Mouse (Mus musculus) activated CD4-positive, CD25-positive, alpha-beta regulatory T cell, adult 4 months (primary cell): ENCODE measurements around the gene Slit3. TPM values are rescaled to one million over a fixed set of nuclear protein-coding genes. Genes with fewer than 3 reads are reported as not detected.

Experiments used
- ATAC-seq: one replicate; pipeline ENCODE4 v1.8.0; 2017
- polyA plus RNA-seq, 2 experiments: library from polyadenylated mRNA; unstranded; fragments of 100-300 nt; shearing (Covaris generic); gene quantifications; one replicate each; pipeline ENCODE4 v1.2.1; 2017

Gene Slit3
- polyA plus RNA-seq, 2 experiments from 2014 or later: not detected

DNA sequence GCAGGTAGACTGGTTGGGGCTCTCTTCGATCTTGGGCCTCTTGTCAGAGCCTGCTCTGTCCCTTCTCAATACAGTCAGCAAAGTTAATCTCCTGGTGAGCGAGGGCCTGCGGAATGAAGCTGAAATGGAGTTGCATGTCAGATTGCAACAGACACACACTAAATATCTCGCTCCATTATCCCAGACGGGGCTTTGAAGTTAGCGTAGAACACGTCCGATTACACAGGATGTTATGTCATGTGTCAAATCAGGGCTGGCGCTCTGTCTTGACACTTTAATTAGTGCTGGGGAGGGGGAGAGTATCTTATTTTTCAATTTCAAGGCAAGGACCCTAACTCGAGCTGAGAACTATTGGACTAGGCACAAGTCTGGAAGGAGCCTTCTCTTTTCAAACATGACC is 243.4 kb downstream of the Slit3 start:
- ATAC-seq: no peak

DNA sequence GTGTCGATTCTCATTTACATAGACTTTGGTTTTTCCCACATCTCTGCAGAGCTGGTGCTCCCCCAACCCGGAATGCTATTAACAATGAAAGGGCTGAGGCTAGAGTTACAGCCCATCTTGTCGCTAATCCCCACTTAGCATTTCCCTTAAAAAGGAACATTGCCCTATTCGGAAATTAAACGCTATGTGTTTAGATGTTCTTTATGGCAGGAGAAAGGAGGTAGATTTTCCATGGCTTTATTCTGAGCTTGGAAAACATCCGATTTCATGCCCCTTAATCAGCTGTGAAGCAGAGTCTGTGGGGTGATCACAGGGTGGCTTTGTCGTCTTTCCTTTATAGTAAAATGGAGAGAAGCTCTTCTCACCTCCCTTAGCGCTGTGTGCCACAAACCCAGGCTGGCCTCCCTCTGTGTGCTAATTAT is 244.5 kb downstream of the Slit3 start:
- no peak for ATAC-seq

DNA sequence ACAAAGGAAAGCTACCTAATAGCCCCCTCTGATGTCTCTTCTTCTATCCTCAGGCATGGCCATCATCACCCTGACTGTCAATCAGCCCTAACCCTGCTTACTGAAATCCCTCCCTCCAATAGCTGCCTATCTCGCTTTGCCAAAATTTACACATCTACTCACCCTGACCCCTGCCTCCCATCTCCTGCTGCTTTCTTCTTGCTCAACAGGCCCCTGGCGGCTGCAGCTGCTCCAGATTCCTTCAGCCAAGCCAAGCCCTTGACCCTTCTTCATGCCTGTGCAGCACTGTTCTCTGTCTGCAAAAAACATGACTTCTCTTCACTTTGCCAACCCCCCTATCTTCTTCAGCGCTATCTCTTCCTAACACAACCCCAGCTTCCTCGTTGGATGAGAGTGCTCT is 245.6 kb downstream of the Slit3 start:
- no peak for ATAC-seq

DNA sequence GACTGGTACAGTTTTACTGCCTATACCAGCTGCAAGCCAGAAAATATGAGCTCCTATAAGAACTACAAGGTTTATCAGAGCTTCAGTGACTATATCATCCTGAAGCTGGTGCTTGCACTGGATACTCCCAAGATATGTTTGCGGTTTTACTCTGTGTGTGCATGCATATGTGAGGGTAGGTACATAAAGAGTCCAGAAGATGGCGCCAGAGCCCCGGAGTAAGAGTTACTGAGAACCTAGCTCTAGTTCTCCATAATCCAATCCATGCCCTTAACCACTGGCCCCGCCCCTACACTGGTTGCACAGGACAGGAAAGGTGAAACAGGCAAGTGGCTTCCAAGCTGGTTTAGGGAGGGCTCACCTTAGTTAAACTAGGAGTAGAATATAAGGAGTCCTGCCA is 246.2 kb downstream of the Slit3 start:
- ATAC-seq: no peak

DNA sequence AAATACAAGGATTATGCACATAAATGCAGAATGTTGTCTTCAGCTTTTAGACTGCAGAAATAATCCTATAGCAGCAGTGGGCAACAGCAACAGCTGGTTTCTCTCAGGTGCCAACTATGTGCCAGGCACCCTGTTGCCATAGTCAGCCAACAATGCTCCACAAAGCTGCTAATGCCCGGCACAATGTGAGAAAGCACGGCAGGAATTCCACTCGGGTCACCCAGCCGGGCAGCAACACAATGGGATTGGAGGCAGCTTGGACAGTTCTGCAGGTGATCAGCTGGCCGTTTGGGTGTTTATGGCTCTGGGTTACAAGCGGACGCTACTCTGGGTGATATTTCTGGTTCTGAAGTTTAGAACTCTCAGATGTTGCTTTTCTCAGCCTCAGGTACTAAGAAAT is 248.9 kb downstream of the Slit3 start:
- ATAC-seq: no peak

DNA sequence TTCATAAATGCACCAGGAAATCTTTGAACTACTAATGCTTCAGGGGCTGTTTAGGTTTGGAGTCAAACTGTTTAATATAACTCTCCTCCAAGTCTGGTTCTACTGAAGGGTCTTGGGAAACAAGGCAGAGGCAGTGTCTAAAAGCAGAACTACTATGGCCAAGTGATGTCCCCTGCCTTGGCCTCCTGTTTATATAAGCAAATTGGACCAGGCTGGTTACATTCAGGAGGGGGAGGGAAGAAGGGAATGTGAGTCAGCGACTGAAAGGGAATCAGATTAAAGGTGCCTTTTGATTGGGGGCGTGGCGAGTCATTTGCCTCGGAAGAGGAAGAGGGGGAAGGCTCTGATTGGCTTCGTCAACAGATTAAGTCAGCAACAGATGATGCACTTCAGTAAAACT is 249.7 kb downstream of the Slit3 start:
- no peak for ATAC-seq

DNA sequence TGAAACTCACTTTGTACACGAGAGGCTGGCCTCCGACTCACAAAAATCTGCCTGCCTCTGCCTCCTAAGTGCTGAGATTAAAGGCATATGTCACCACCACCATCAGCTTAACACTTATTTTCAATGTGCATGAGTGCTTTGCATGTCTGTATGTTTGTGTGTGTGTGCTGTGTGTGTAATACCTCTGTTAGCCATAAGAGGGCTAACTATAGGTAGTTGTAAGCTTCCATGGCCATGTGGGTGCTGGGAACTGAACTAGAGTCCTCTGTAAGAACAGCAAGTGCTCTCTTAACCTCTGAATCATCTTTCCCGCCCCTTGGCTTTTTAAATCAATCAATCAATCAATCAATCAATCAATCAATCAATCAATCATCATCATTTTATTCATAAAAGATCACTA is 251.4 kb downstream of the Slit3 start:
- ATAC-seq: no peak

DNA sequence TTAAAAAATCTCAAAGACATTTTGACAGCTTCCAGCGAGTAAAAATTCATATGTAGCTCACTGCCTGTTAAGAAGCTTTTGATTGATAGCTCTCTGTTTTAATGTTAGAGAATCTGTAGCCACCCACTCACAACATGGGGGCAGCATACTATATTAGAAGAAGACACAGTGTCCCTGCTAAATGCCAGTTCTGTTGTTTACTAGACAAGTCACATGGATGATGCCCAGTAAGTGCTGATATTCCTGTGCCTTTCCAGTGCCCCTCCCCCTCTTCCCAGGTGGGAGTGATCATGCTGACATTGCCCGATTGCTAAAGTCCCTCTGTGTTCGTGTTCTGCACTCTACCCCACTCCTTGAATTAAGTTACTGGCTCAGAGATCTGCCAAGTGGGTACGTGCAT is 254.0 kb downstream of the Slit3 start:
- ATAC-seq: no peak

DNA sequence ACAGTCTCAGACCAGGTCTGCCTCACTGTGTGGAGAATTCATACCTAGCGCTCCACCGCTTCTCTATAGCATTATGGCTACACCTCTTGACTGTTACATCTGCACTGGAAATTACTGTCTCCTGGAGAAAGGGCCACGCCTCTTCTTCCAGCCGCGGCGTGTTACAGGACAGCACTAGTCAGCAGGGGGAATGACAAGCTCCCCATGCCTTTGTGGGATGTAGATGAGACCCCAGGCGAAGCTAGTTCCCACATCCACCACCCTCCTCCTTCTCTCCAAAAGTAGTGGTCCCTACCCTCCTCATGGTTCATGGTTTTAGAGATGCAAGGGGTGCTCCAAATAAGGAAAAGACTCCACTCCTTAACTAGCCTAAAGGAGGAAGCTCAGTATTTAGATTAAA is 257.8 kb downstream of the Slit3 start:
- no peak for ATAC-seq

DNA sequence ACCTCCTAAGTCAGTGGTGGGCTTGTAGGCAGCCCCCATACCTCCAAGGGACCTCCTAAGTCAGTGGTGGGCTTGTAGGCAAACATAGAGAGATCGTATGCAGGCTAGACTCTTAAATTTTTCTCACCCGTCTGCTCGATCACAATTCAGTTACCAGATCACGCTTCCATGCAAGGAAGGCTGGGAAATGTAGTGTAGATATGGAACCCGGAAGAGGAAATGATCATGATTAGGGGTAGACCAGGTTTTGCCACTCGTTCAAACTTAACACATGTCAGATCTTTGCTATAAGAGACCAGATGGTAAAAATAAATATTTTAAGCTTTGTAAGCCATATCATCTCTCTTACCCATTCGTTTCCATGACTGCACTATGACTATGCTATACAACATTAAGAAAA is 258.4 kb downstream of the Slit3 start:
- no peak for ATAC-seq

DNA sequence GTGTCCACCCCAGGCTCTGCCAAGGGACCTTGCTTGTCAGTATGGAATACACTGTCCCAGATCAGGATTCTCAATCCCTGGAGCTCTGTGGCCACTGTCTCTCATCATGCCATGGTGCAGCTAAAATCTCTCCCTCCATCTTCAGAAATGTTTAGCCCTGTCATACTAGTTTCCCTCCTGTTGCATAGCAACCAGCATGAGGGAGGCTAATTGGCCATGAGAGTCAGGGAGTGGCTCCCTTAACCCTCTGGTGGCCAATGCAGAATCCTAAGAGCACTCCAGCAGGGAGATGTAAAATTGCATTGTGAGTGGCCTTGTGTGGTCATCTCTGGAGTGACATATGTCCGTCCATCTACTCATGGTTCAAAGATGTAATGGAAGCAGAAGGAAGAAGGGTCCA is 259.7 kb downstream of the Slit3 start:
- no peak for ATAC-seq

DNA sequence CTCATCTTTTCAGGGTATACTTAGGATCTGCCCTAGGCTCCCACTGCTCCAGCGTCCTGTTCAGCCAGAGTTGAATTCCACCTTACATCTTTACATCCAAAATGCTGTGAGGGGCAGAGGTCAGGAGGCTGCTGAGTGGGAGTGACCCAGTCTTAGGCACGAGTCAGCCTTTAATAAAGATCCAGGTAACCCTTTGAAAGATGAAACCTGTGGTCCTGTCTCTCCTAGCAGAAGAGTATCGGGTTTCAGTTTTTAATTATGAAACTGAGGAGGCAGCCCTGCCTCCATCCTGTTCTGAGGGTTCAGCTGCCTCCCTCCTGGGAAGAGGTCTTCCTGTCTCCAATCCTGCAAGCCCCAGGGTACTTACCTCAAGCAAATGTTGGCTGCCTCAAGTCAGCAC is 264.4 kb downstream of the Slit3 start:
- no peak for ATAC-seq

DNA sequence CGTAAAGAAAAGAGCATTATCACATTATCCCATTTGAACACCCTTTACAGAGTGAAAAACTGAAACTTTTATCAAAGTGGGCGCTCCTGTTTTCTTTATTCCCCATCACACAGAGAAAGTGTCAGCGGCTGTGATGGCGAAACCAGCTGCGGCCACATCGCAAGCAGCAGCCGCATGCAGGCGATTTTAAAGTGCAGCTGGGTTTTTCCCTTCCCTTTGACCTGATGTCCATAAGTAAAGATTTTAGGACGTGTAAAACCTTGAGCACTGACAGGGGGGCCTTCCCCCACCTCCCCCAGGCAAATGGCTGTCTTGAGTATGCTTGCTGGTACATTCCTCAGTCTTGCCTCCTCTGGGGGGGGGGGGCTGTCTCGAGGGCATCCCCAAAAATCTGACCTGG is 266.8 kb downstream of the Slit3 start:
- ATAC-seq: no peak

DNA sequence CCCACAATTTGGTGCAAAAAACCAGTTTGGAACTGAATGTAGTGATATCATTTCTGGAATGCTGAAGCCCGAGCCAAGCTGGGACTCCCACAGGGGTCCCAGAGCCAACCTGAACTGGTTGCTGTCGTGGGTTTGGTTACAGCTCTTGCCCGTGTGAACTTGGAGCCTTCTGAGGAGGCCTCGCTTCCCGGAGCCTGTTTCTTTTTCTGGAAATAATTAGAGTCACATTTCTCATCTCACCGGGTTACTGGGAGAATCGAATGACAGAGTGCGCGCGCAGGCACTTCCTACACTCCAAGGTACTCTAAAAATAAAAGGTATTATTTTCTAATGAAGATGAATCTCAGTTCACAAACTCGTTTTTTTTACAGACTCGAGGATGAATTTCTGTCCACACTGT is 267.4 kb downstream of the Slit3 start:
- ATAC-seq: no peak

DNA sequence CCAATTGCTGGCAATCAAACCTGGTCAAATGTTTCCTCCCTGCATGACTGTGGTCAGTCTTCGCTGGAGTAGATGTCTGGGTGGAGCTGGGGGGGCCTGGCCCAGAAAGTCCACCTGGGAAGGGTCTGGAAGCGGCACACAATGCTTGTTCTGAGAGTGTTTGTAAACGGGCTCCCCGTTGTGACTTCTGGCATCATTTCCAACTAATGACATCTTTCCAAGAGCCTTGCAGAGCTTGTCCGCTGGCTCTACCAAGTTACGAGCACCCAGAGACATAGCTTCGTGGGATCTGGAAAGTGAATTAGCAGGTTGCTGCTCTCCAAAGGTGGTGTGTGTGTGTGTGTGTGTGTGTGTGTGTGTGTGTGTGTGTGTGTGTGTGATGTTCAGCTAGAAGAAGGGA is 268.3 kb downstream of the Slit3 start:
- ATAC-seq: no peak

DNA sequence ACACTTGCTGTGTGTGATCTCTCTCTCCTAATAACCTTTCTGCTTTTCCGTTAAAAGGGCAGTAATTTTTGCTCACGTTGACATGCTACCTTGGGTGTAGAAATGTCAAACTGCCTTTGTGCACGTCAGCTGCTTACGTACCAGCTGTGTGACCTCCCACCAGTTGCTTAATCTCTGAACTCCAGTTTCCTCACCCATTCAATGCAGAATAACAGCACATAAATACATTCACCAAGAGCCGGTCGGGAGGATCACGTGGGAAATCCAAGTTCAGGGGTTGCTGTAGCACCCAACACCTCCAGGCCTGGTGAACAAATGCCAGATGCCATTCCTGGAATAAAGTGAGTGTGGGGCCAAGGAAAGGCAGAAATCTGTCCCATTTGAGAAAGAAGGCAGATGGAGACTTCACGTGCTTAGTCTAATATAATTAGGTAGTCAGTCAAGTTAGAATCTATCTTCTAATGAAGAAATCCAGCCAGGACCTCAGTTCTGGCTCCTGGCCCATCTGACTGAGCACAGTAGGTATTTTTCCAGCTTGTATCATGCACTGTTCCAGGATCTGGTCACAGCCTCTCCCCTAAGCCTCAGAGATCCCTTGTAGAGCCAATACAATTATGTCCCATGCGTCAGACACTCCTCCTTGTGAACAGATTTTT is 268.9 kb downstream of the Slit3 start:
- no peak for ATAC-seq

DNA sequence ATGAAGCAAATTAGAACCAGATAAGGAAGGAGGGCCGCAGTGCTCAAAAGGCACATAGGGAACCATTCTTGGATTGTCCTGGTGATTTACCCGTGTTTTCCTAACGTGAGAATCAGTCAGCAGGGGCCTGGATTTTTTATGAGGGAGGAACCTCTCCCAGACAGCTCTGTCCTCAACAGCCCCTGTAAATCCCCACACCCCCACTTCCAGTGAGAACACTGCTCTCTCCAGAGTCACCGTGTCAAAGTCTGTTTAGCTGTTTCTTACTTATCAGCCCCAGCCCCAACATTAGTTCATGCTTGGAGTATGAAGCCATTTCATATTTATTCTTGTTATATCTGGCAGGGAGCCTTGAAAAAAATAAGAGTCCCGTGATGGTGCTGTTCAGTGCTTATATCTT is 272.8 kb downstream of the Slit3 start:
- no peak for ATAC-seq

DNA sequence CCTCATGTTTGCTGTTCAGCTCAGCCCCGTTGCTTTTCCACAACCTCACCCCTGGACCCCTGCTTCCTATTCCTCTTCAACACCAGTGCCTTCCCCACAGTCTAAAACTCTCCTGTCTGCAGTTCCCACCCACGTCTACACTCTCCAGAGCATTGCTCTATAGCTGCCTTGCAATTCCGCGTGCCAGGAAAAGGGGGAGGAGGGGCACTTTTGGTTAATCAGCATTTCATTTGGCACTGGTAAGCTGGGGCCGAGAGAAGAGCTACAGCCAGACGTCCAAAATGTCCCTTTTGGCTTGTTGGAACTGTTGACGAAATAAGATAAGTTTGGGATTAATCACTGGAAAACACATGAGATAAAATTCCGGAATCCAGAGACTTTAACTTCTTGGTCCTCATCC is 274.4 kb downstream of the Slit3 start:
- ATAC-seq: no peak

DNA sequence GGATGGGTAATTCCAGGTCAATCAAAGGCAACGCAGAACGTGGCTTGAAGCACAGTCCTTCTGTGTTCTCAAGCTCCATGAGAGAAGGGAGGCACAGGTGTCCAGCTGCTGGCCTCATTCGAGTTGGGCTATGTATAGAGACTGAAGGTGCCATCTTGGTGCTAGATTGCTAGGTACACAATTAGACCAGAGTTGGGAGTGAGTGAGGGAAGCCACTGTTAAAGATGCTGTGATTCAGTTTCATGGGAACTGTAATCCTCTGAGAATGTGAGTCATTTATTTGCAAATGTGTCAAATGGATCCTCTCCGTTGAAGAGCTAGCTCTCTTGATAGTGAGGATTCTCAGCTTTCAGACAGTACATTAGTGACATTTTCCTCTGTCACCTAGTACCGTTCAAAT is 277.3 kb downstream of the Slit3 start:
- ATAC-seq: no peak

DNA sequence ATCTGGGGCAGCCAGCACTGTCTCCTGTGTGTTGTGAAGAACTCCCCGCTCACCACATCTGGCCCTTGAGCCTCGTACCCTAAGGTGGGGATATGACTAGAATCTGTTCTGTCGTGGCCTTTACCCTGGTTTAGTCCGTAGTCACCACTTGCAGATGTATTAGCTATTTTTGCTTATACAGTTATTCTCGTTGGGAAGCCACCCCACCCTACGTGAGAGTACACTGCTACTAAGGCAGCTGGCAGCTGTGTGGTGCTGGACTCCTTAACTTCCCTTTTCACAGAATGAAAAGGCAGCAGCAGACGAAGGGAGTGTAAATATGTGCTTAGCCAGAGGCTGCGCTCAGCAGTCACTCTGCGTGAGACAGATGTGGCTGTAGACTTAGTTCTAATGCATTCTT is 282.5 kb downstream of the Slit3 start:
- ATAC-seq: no peak

DNA sequence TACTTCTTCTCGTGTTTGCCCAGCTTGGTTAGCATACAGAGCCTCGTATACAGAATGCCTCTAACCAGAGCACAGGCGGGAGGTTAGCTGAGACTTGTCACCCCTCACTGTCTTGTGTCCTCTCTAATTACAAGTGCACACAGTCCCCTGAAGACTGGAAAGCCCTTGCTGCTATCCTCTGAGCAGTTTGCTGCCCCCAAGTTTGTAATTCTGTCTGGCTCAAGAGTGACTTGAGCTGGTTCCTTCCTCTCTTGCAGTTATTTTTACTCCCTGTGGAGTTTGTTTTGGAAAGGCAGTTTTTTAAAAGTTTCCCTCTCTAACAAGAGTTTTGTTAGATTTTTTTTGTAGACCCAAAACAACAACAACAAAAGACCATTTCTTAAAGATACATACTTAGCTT is 285.0 kb downstream of the Slit3 start:
- ATAC-seq: no peak

DNA sequence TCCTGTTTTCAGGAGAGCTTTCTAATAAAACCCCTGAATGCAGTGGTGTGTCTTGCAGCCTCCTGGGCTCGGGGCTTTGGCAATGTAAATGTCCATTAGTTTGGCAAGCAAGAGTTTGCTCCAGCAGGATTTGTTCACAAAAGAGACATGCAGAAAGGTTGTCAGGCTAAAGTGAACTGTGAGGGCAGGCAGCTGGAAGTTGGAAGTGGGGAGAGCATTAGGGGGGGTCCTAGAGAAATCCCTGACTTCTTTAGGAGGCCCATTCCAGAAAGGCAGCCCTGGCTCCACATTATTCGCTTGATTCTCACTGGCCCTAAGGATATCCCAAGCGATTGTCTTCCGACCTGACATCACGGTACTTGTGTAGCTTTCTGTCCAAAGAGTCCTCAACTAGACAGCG is 285.5 kb downstream of the Slit3 start:
- ATAC-seq: no peak

DNA sequence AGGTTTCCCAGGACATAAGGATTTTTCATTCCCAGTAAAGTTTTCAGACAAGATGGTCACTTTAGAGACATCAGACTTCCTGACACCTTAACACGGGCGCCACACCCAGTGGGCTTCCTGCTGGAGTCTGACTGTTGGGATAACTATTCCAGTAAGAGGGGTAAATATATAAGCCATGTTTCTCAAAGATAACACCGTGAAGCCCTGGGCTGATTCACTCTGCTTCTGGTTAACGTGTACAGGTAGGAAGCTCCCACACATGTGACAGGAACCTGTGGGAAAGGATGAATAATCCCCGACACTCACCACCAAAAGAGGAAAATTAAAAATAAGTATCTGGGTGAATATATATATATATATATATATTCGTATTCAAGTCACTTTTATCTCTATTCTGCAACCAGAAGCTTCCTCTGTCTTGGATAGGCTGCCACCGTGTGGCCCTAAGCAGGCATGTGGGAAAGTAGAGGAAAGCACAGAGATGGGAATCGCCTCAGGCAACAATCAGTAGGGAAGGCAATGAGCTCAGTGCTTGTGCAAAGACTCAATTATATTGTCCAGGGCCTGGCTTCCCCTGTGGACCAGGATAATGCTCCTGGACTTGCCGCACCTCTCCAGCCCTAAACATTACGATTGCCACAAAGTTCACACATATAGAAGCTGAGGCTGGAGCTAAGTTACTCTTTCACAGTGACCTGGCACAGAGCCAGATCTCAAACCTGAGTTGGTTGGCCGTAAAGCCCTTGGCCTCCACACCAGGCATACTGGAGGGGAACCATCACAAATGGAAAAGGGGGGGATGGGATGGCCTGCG is 286.5 kb downstream of the Slit3 start:
- ATAC-seq: no peak

DNA sequence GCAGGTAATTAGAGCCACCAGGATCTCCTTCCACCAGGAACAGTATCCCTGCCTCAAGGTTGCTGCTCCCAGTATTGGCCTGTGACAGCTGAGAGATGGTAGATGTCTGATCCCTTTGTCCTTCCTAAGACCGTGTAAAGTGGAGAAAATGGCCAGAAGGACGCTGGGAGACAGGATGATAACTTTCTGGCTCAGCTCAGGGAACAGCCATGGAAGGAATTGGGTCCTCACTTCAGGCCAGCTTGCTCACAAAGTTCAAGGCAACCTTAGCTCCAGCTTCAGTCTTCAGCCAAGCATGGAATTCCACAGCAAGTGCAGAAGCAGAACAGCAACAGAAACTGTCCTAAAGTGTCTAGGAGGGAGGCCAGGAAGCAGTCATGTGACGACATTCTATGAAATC is 289.4 kb downstream of the Slit3 start:
- no peak for ATAC-seq
